Mouse (Mus musculus) forebrain, postnatal 0 days (tissue): ENCODE data around the gene Fam155a. TPM values are rescaled to one million over a fixed set of nuclear protein-coding genes. Genes with fewer than 3 reads are reported as not detected.
"Not testable (repeated sequence)": the region's sequence is repeated elsewhere in the genome, so short reads cannot be mapped to it uniquely, and the experiment has no call there.

Experiments
- ATAC-seq: fragments of 200-750 bp; cut with Nextera tagmentation; 2 replicates; pipeline ENCODE4 v1.8.0; 2017; ENCODE audit warnings: mild to moderate bottlenecking, moderate library complexity
- DNase-seq: peaks from one replicate; pipeline ENCODE4 v3.0.0-alpha.2; 2015
- H3K27ac ChIP-seq: fragments of 300-500 bp; sonication (generic); 2 replicates; pipeline ENCODE4 v1.5.1; 2014; ENCODE audit warnings: low read depth, mild to moderate bottlenecking, antibody characterized with exemption, low read length, moderate library complexity, mixed read lengths
- H3K27me3 ChIP-seq: fragments of 300-500 bp; sonication (generic); 2 replicates; pipeline ENCODE4 v1.6.1; 2014; ENCODE audit warnings: mild to moderate bottlenecking, low read length, mixed read lengths; ENCODE audit not compliant: insufficient read depth
- H3K36me3 ChIP-seq: fragments of 300-500 bp; sonication (generic); 2 replicates; pipeline ENCODE4 v1.6.1; 2014; ENCODE audit warnings: mild to moderate bottlenecking, moderate library complexity; ENCODE audit not compliant: insufficient read depth
- H3K4me1 ChIP-seq: fragments of 300-500 bp; sonication (generic); 2 replicates; pipeline ENCODE4 v1.6.1; 2014; ENCODE audit warnings: antibody characterized with exemption; ENCODE audit not compliant: insufficient read depth
- H3K4me2 ChIP-seq: fragments of 300-500 bp; sonication (generic); 2 replicates; pipeline ENCODE4 v1.6.1; 2014; ENCODE audit warnings: low read depth, mild to moderate bottlenecking, moderate library complexity
- H3K4me3 ChIP-seq: fragments of 300-500 bp; sonication (generic); 2 replicates; pipeline ENCODE4 v1.5.1; 2014; ENCODE audit warnings: low read depth, low read length, mixed read lengths
- H3K9ac ChIP-seq: fragments of 300-500 bp; sonication (generic); 2 replicates; pipeline ENCODE4 v1.6.1; 2014; ENCODE audit warnings: mild to moderate bottlenecking
- H3K9me3 ChIP-seq: fragments of 300-500 bp; sonication (generic); 2 replicates; pipeline ENCODE4 v1.6.1; 2016; ENCODE audit warnings: low read length
- CTCF ChIP-seq: sonication (generic); IDR thresholded peaks from 2 replicates; pipeline ENCODE4 v1.5.1; 2016; ENCODE audit warnings: antibody characterized with exemption, control low read depth, low read depth
- WGBS: fragments of 180-500 bp; shearing (Covaris S2); extraction: QIAGEN DNeasy Blood & Tissue Kit; methylation state at CpG from one replicate; pipeline ENCODE4 v1.1.7; 2014; 5-methylcytosine and 5-hydroxymethylcytosine counted together
- polyA plus RNA-seq: library from polyadenylated mRNA; unstranded; fragments of >200 nt; fragmentation: Nextera tagmentation; extraction: Ambion mirVana; gene quantifications from 2 replicates; pipeline ENCODE4 v1.2.1, GENCODE M21; 2015
- total RNA-seq: library from RNA; depleted of rRNA; stranded (reverse); fragments of >200 nt; gene quantifications from 2 replicates; pipeline ENCODE4 v1.2.3, GENCODE M21; 2014

Gene Fam155a
- total and polyA plus RNA-seq, 2 experiments from 2014 or later = 29.0 to 105 TPM

- TF ChIP-seq CTCF = peak; percentile 50
- no peak for ATAC-seq
- WGBS = 43% methylated on average over 2 of the region's 2 CpGs
- H3K9me3 ChIP-seq = no peaks in the 10 kb centered on the region
- no peak overlapping the region for H3K4me2 ChIP-seq
- no peak overlapping the region for H3K27ac ChIP-seq
- H3K4me3 ChIP-seq = no peak overlapping the region
- H3K27me3 ChIP-seq = no peaks in the 10 kb centered on the region
- H3K36me3 ChIP-seq = no peaks in the 10 kb centered on the region
- no peaks in the 10 kb centered on the region for H3K4me1 ChIP-seq
- H3K9ac ChIP-seq = no peak overlapping the region
- DNase-seq = no peak
Measured at GRCm38 (mm10) chr8:9393246-9393645, 377.7 kb downstream of the Fam155a start.

GRCm38 (mm10) chr8:9390229-9390628 lies 380.7 kb downstream of the Fam155a start:
- H3K27ac ChIP-seq, H3K36me3 ChIP-seq, H3K4me2 ChIP-seq, ATAC-seq, H3K9ac ChIP-seq, DNase-seq, H3K9me3 ChIP-seq, H3K27me3 ChIP-seq, H3K4me3 ChIP-seq, H3K4me1 ChIP-seq: not testable (repeated sequence)
- WGBS = 94% methylated on average over 2 of the region's 2 CpGs

GRCm38 (mm10) chr8:9369201-9369600 lies 401.8 kb downstream of the Fam155a start:
- Histone ChIP-seq H3K36me3 (no peaks in the 10 kb centered on the region), H3K4me1 (no peaks in the 10 kb centered on the region), H3K27me3 (no peaks in the 10 kb centered on the region), H3K9ac (no peak overlapping the region), H3K27ac (no peak overlapping the region), H3K4me3 (no peak overlapping the region), H3K4me2 (no peak overlapping the region), H3K9me3 (no peaks in the 10 kb centered on the region)
- DNase-seq (no peak), ATAC-seq (no peak)
- TF ChIP-seq CTCF = no peak
- WGBS = 90% methylated on average over 8 of the region's 8 CpGs

- 66% methylated on average over 6 of the region's 6 CpGs for WGBS
- Histone ChIP-seq H3K36me3 (no peaks in the 10 kb centered on the region), H3K9me3 (no peaks in the 10 kb centered on the region), H3K4me1 (no peaks in the 10 kb centered on the region), H3K4me3 (no peak overlapping the region), H3K27me3 (no peaks in the 10 kb centered on the region), H3K27ac (no peak overlapping the region), H3K9ac (no peak overlapping the region), H3K4me2 (no peak overlapping the region)
- TF ChIP-seq CTCF = no peak
- DNase-seq (no peak), ATAC-seq (no peak)
Measured at GRCm38 (mm10) chr8:9367721-9368120, 403.2 kb downstream of the Fam155a start.

GRCm38 (mm10) chr8:9365381-9365780 lies 405.6 kb downstream of the Fam155a start:
- H3K4me3 ChIP-seq = no peak overlapping the region
- ATAC-seq (no peak), DNase-seq (no peak)
- H3K27ac ChIP-seq = no peak overlapping the region
- 72% methylated on average over 1 of the region's 1 CpGs for WGBS
- H3K4me2 ChIP-seq = no peak overlapping the region
- no peaks in the 10 kb centered on the region for H3K27me3 ChIP-seq
- TF ChIP-seq CTCF = no peak
- no peaks in the 10 kb centered on the region for H3K9me3 ChIP-seq
- no peaks in the 10 kb centered on the region for H3K36me3 ChIP-seq
- no peaks in the 10 kb centered on the region for H3K4me1 ChIP-seq
- no peak overlapping the region for H3K9ac ChIP-seq

GRCm38 (mm10) chr8:9348523-9349135 lies 422.3 kb downstream of the Fam155a start:
- Histone ChIP-seq H3K4me2 (no peak overlapping the region), H3K36me3 (no peaks in the 10 kb centered on the region), H3K9me3 (no peaks in the 10 kb centered on the region), H3K27me3 (no peaks in the 10 kb centered on the region), H3K27ac (no peak overlapping the region), H3K4me1 (no peaks in the 10 kb centered on the region), H3K4me3 (no peak overlapping the region), H3K9ac (no peak overlapping the region)
- WGBS = 50% methylated on average over 7 of the region's 7 CpGs
- ATAC-seq (peak; percentile 53; the same call in 1 of the 2 replicates), DNase-seq (peak; percentile 34)
- peak; percentile 69 for TF ChIP-seq CTCF

- DNase-seq = no peak
- H3K9ac ChIP-seq = no peak overlapping the region
- TF ChIP-seq CTCF = no peak
- H3K4me2 ChIP-seq = no peak overlapping the region
- no peaks in the 10 kb centered on the region for H3K9me3 ChIP-seq
- H3K36me3 ChIP-seq = no peaks in the 10 kb centered on the region
- H3K27ac ChIP-seq = no peak overlapping the region
- H3K4me1 ChIP-seq = no peaks in the 10 kb centered on the region
- H3K4me3 ChIP-seq = no peak overlapping the region
- no peaks in the 10 kb centered on the region for H3K27me3 ChIP-seq
- no peak for ATAC-seq
- WGBS = 73% methylated on average over 4 of the region's 4 CpGs
Measured at GRCm38 (mm10) chr8:9347163-9347562, 423.8 kb downstream of the Fam155a start.
